In the genomic region with DNA sequence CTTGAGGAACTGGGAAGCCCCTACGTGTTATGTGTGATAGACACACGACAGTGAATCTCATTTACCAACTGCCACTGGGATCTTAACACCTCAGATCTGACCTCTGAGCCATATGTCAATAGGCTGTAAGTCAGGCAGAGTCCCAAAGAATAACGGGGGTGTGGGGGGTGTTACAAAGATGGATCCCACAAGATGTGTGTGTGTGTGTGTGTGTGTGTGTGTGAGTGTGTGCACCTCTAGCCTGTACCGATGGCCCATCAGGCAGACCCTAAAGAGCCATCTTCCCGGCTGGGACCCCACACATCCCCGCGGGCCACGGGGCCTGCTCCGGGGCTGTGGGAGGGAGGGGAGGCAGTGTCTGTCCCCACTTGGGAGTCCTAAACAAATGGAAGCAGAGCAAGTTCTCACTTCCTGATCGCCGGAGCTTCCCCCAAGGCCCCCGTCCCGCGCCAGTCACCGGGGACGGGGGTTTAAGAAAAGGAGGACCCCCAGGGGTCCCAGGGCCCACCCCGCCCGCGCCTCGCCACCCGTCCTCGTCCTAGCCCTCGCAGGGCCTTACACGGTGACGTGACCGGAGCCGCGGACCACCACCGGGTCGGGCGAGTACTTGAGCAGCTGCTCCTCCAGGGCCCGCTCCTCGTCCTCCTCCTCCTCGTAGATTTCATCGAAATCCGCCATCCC, we compare ENCODE assay signal across 8 mouse cellular contexts. TPM values are rescaled to one million over a fixed set of nuclear protein-coding genes. Genes with fewer than 3 reads are reported as not detected.
DNase-seq lines count a peak whose midpoint lies in the region; ATAC-seq and TF ChIP-seq lines count a peak whose summit lies in the region.

No protein-coding gene starts in this region.

- TF ChIP-seq POLR2A in small intestine, adult 2 months (IDR thresholded peaks at IDR 0.05; ENCODE audit: low read depth, low read length) = no peak

- no peak for DNase-seq in frontal cortex, adult 2 months (ENCODE audit: extremely low spot score in 1 of 2, low spot score in 1 of 2)
- peak; percentile 17 for DNase-seq in urinary bladder, postnatal 10 days (ENCODE audit: low spot score)
- DNase-seq in urinary bladder, adult 2 months (ENCODE audit: low spot score) = no peak
- DNase-seq in intestine, embryonic 14.5 days (ENCODE audit: low spot score) = peak; percentile 83

- peak overlapping the region; percentile 99 for H3K9ac ChIP-seq in intestine, embryonic 14.5 days (ENCODE audit: low read length)

- H3K36me3 ChIP-seq in intestine, embryonic 14.5 days (ENCODE audit: control insufficient read depth, insufficient read depth, low read length) = no peaks in the 10 kb centered on the region
- peaks cover 19% of the 10 kb centered on the region for H3K36me3 ChIP-seq in megakaryocyte, embryonic 14.5 days (replicated peaks; ENCODE audit: low read length)
- H3K36me3 ChIP-seq in small intestine, adult 2 months (ENCODE audit: control insufficient read depth, insufficient read depth, low read length) = no peaks in the 10 kb centered on the region

- H3K27me3 ChIP-seq in intestine, embryonic 14.5 days (replicated peaks; ENCODE audit: control insufficient read depth, insufficient read depth, low read length) = no peaks in the 10 kb centered on the region
- peaks cover 4% of the 10 kb centered on the region for H3K27me3 ChIP-seq in megakaryocyte, embryonic 14.5 days (replicated peaks)
- no peaks in the 10 kb centered on the region for H3K27me3 ChIP-seq in small intestine, adult 2 months (ENCODE audit: control insufficient read depth, insufficient read depth, low read length)

- TF ChIP-seq CTCF in small intestine, adult 2 months (IDR thresholded peaks at IDR 0.05; ENCODE audit: extremely low read depth, insufficient read length, insufficient replicate concordance, low read depth, low read length) = no peak

- H3K4me1 ChIP-seq in intestine, embryonic 14.5 days (replicated peaks; ENCODE audit: control insufficient read depth, insufficient read depth, low read length) = peaks cover 11% of the 10 kb centered on the region
- peaks cover 27% of the 10 kb centered on the region for H3K4me1 ChIP-seq in megakaryocyte, embryonic 14.5 days
- peaks cover 10% of the 10 kb centered on the region for H3K4me1 ChIP-seq in small intestine, adult 2 months (ENCODE audit: control insufficient read depth, insufficient read depth, insufficient read length, low read length)

- ATAC-seq in frontal cortex, adult (ENCODE audit: low TSS enrichment) = 0 out of 2 replicates have a peak, but pooled peaks have one; percentile 5
- peak; percentile 40 for ATAC-seq in erythroid progenitor cell, adult 5-6 weeks (replicated peaks; ENCODE audit: low FRiP score, poor library complexity, severe bottlenecking)
- peak; percentile 85 for ATAC-seq in intestine, embryonic 14.5 days (replicated peaks; ENCODE audit: low FRiP score, low TSS enrichment, low read depth)

- H3K4me2 ChIP-seq in intestine, embryonic 14.5 days (ENCODE audit: low read length) = peak overlapping the region; percentile 77

- peak overlapping the region; percentile 87 for H3K27ac ChIP-seq in intestine, embryonic 14.5 days (ENCODE audit: low read depth)
- peak overlapping the region; percentile 21 for H3K27ac ChIP-seq in small intestine, adult 2 months (ENCODE audit: insufficient read depth, low read depth, low read length)

- WGBS in intestine, embryonic 14.5 days = 0% methylated on average over 34 of the region's 36 CpGs
- 1% methylated on average over 36 of the region's 36 CpGs for WGBS in small intestine, adult 2 months

- no peaks in the 10 kb centered on the region for H3K9me3 ChIP-seq in intestine, embryonic 14.5 days (ENCODE audit: control insufficient read depth, low read length)
- H3K9me3 ChIP-seq in megakaryocyte, embryonic 14.5 days = no peaks in the 10 kb centered on the region

- H3K4me3 ChIP-seq in intestine, embryonic 14.5 days (ENCODE audit: low read depth, low read length) = peak overlapping the region; percentile 89
- H3K4me3 ChIP-seq in megakaryocyte, embryonic 14.5 days (replicated peaks) = peak overlapping the region; percentile 100
- H3K4me3 ChIP-seq in small intestine, adult 2 months (ENCODE audit: low read depth, low read length) = peak overlapping the region; percentile 69

RNA-seq across cellular contexts. Expression of gene Chic2, which starts 0.8 kb away (rescaled TPM):
- 17.6 and 18.6 TPM in 2 replicates for polyA plus RNA-seq in frontal cortex, adult 2 months (2012; rRNA removed)
- 29.9 and 33.8 TPM in 2 replicates for polyA plus RNA-seq in urinary bladder, adult 2 months (2012; rRNA removed)
- total RNA-seq in erythroid progenitor cell, adult 5-6 weeks (2015; ENCODE audit: low replicate concordance) = 13.8 and 17.3 TPM in 2 replicates
- 15.3 and 19.2 TPM in 2 replicates for total RNA-seq in erythroid progenitor cell, adult 5-6 weeks (2017; ENCODE audit: low replicate concordance)
- 39.2 and 42.2 TPM in 2 replicates for polyA plus RNA-seq in intestine, embryonic 14.5 days (2014; fragmentation: Nextera tagmentation; extraction: Ambion mirVana)
- polyA plus RNA-seq in megakaryocyte, embryonic 14.5 days (2012; ENCODE audit: insufficient read depth, low replicate concordance) = 3.0 and 16.6 TPM in 2 replicates
- 0.80 and 1.8 TPM in 2 replicates for polyA plus RNA-seq in small intestine, adult 2 months (2012; rRNA removed)

RNA-seq across cellular contexts. Expression of gene Gsx2, which starts 31.6 kb away (rescaled TPM):
- 0.23 and 0.48 TPM in 2 replicates for polyA plus RNA-seq in frontal cortex, adult 2 months (2012; rRNA removed)
- polyA plus RNA-seq in urinary bladder, adult 2 months (2012; rRNA removed) = not detected in 2 replicates
- total RNA-seq in erythroid progenitor cell, adult 5-6 weeks (2015; ENCODE audit: low replicate concordance) = not detected in 2 replicates
- total RNA-seq in erythroid progenitor cell, adult 5-6 weeks (2017; ENCODE audit: low replicate concordance) = not detected in 2 replicates
- not detected in 2 replicates for polyA plus RNA-seq in intestine, embryonic 14.5 days (2014; fragmentation: Nextera tagmentation; extraction: Ambion mirVana)
- polyA plus RNA-seq in megakaryocyte, embryonic 14.5 days (2012; ENCODE audit: insufficient read depth, low replicate concordance) = not detected in 2 replicates
- not detected in 2 replicates for polyA plus RNA-seq in small intestine, adult 2 months (2012; rRNA removed)

Comparison
In these comparisons a context has a peak if more than half of its experiments do, and no peak if none do; other contexts are left out.
1. DNase-seq: peak in urinary bladder, postnatal 10 days (single experiment) and intestine, embryonic 14.5 days (single experiment); none in frontal cortex, adult 2 months (0 of 2) and urinary bladder, adult 2 months (single experiment).
2. ATAC-seq: peak in every context shown above with its lines; median percentile 85 in intestine, embryonic 14.5 days; 40 in erythroid progenitor cell, adult 5-6 weeks; 5 in frontal cortex, adult.
3. Peak in every context shown above with its lines, with median percentiles within 50 percentile points of each other: H3K4me3 ChIP-seq.